Mouse (Mus musculus) heart, adult 2 months (tissue): ENCODE data around the gene Eea1. TPM values are rescaled to one million over a fixed set of nuclear protein-coding genes. Genes with fewer than 3 reads are reported as not detected.

Source experiments
- DNase-seq, 2 experiments: peaks; one replicate each; pipeline ENCODE4 v3.0.0; 2021
- H3K27ac ChIP-seq: fragments of 200-600 bp; 2 replicates; pipeline ENCODE4 v1.8.1; 2022
- H3K27me3 ChIP-seq: fragments of 200-500 bp; 2 replicates; pipeline ENCODE4 v1.6.1; 2012; ENCODE audit warnings: mild to moderate bottlenecking, low read length, inconsistent platforms, mixed read lengths; ENCODE audit not compliant: control insufficient read depth, insufficient read depth
- H3K36me3 ChIP-seq: fragments of 200-500 bp; 2 replicates; pipeline ENCODE4 v1.6.1; 2012; ENCODE audit warnings: low read length, inconsistent platforms; ENCODE audit not compliant: control insufficient read depth, insufficient read depth
- H3K4me1 ChIP-seq: fragments of 200-500 bp; 2 replicates; pipeline ENCODE4 v1.6.1; 2011; ENCODE audit warnings: low read length; ENCODE audit not compliant: control insufficient read depth, insufficient read depth
- H3K4me3 ChIP-seq: fragments of 200-600 bp; 2 replicates; pipeline ENCODE4 v1.8.1; 2022
- H3K79me2 ChIP-seq: fragments of 200-500 bp; replicated peaks from 2 replicates; pipeline ENCODE4 v1.6.1; 2012; ENCODE audit warnings: mild to moderate bottlenecking, inconsistent platforms, low read length, moderate library complexity, mixed read lengths; ENCODE audit not compliant: control insufficient read depth, insufficient read depth
- H3K9ac ChIP-seq: fragments of 200-500 bp; 2 replicates; pipeline ENCODE4 v1.6.1; 2012; ENCODE audit warnings: low read depth, mild to moderate bottlenecking, control low read depth, inconsistent platforms, low read length, mixed read lengths
- CTCF ChIP-seq: fragments of 200-600 bp; IDR thresholded peaks from 2 replicates; pipeline ENCODE4 v1.8.1; 2022; ENCODE audit warnings: antibody characterized with exemption, mild to moderate bottlenecking, moderate library complexity
- EP300 ChIP-seq: fragments of 200-500 bp; IDR thresholded peaks from 2 replicates; pipeline ENCODE4 v1.6.1; 2011; ENCODE audit warnings: low read depth, low read length, control low read depth; ENCODE audit not compliant: insufficient read depth
- POLR2A ChIP-seq: fragments of 200-500 bp; IDR thresholded peaks from 2 replicates; pipeline ENCODE4 v1.6.1; 2011; ENCODE audit warnings: mild to moderate bottlenecking, low read depth, low read length, control low read depth; ENCODE audit not compliant: insufficient read depth
- WGBS: fragments of 180-500 bp; shearing (Covaris S2); methylation state at CpG from one replicate; pipeline ENCODE4 v1.1.7; 2018; 5-methylcytosine and 5-hydroxymethylcytosine counted together
- intact Hi-C: fragments of 180-260 bp; cut with DNase I; formaldehyde crosslinking; loops from one replicate; pipeline ENCODE4 v1.15.1; 2025
- polyA plus RNA-seq: library from polyadenylated mRNA; depleted of rRNA; stranded (reverse); fragments of >200 nt; gene quantifications from 2 replicates; pipeline ENCODE4 v1.2.3, GENCODE M21; 2012
- total RNA-seq, 2 experiments: library from RNA; stranded (reverse); gene quantifications; 2 replicates each; pipeline ENCODE4 v1.2.3; 2021

The Eea1 gene
- total and polyA plus RNA-seq, 3 experiments = 3.1 to 30.9 (median 30.3) TPM

DNA sequence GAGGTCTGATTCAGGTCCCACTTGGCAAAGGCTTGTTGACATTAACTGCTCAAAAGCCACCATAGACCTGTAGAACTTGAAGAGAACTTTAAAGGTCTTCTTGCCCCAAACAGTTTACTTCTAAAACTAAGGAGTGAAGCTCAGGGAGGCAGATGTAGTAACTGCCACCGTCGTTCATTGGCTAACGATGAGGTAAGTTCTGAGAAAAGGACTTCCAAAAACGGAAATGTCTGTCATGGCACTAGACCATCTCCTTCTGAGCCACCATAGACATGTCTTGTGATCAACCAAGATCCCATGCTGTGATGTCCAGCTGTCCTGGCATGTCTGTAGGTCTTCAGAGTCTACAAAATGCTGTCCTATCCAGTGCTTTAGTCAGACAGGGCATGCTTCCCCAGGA is 139.4 kb downstream of the Eea1 start:
- Histone ChIP-seq H3K4me3 (no peak overlapping the region), H3K27me3 (no peaks in the 10 kb centered on the region), H3K9ac (no peak overlapping the region), H3K27ac (no peak overlapping the region), H3K36me3 (no peaks in the 10 kb centered on the region), H3K4me1 (no peaks in the 10 kb centered on the region), H3K79me2 (no peaks in the 10 kb centered on the region)
- 88% methylated on average over 4 of the region's 4 CpGs for WGBS
- TF ChIP-seq POLR2A = no peak
- TF ChIP-seq CTCF = no peak
- TF ChIP-seq EP300 = no peak
- intact Hi-C loops = no loop called here
- no peak for DNase-seq

DNA sequence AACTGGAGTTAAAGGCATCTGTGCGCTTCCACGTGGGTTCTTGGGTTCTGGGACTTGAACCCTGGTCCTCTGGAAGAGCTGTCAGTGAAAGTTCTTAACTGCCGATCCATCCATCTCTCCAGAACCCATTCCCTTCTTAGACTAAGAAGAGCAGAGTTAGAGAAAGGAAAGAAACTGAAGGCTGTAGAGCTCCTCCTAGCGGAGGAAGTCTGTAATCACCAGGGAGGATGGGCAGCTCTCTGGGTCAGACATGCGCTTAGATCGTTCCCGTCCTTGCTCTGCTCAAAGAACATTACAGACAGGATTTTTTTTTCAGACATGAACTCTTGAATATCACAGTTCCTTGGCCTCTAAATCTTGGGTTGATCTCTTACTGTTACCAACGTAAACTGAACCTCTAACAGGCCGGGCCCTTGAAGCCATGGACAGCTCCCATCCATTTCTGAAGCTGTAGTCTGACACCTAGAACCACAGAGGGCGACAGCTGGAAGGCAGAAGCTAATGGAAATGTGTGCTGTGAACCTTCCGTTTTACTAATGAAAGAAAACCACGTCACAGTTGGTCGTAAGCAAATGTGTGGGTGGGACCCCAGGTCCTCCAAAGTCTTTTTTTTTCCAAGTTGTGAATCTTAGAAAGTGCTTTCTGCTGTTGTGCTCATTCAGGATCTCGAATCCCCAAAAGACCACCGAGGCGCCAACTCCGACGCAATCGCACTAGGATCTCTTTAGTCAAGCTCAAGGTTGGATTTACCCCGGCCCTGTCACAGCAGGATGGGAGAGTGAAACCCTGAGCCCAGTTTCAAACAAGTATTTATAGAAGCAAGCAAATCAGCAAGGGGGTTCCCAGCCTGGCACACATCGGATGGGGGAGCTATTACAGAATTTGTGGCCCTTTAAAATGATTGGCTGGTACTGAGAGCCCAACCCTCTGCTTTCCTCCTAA is 140.3 kb downstream of the Eea1 start:
- Histone ChIP-seq H3K4me3 (no peak overlapping the region), H3K27ac (no peak overlapping the region), H3K79me2 (no peaks in the 10 kb centered on the region), H3K9ac (no peak overlapping the region), H3K27me3 (no peaks in the 10 kb centered on the region), H3K4me1 (no peaks in the 10 kb centered on the region), H3K36me3 (no peaks in the 10 kb centered on the region)
- intact Hi-C loops = no loop called here
- TF ChIP-seq EP300 (0 out of 2 replicates have a peak, but pooled peaks have one; percentile 9), CTCF (peak; percentile 85), POLR2A (no peak)
- no peak for DNase-seq
- WGBS = 54% methylated on average over 21 of the region's 21 CpGs

GRCm38 (mm10) chr10:96082203-96082602 is 141.8 kb downstream of the Eea1 start:
- H3K4me1 ChIP-seq = no peaks in the 10 kb centered on the region
- no peaks in the 10 kb centered on the region for H3K36me3 ChIP-seq
- intact Hi-C loops = no loop called here
- TF ChIP-seq EP300 = no peak
- TF ChIP-seq CTCF = no peak
- no peak for TF ChIP-seq POLR2A
- 27% methylated on average over 3 of the region's 3 CpGs for WGBS
- no peak overlapping the region for H3K27ac ChIP-seq
- no peak overlapping the region for H3K4me3 ChIP-seq
- no peaks in the 10 kb centered on the region for H3K27me3 ChIP-seq
- no peak for DNase-seq
- H3K79me2 ChIP-seq = no peaks in the 10 kb centered on the region
- H3K9ac ChIP-seq = no peak overlapping the region

- intact Hi-C loops = no loop called here
- no peaks in the 10 kb centered on the region for H3K27me3 ChIP-seq
- H3K27ac ChIP-seq = no peak overlapping the region
- no peaks in the 10 kb centered on the region for H3K4me1 ChIP-seq
- no peaks in the 10 kb centered on the region for H3K79me2 ChIP-seq
- H3K9ac ChIP-seq = no peak overlapping the region
- DNase-seq = no peak
- no peaks in the 10 kb centered on the region for H3K36me3 ChIP-seq
- TF ChIP-seq POLR2A = no peak
- TF ChIP-seq CTCF = no peak
- no peak for TF ChIP-seq EP300
- WGBS = 81% methylated on average over 1 of the region's 1 CpGs
- H3K4me3 ChIP-seq = no peak overlapping the region
Measured at GRCm38 (mm10) chr10:96089744-96090143, 149.3 kb downstream of the Eea1 start.

- intact Hi-C loops = no loop called here
- DNase-seq = no peak
- H3K27ac ChIP-seq = no peak overlapping the region
- H3K4me1 ChIP-seq = no peaks in the 10 kb centered on the region
- 87% methylated on average over 3 of the region's 3 CpGs for WGBS
- H3K4me3 ChIP-seq = no peak overlapping the region
- H3K36me3 ChIP-seq = no peaks in the 10 kb centered on the region
- no peaks in the 10 kb centered on the region for H3K79me2 ChIP-seq
- H3K27me3 ChIP-seq = no peaks in the 10 kb centered on the region
- no peak for TF ChIP-seq POLR2A
- no peak for TF ChIP-seq EP300
- TF ChIP-seq CTCF = no peak
- no peak overlapping the region for H3K9ac ChIP-seq
Measured at GRCm38 (mm10) chr10:96090388-96090787, 149.9 kb downstream of the Eea1 start.

- no peaks in the 10 kb centered on the region for H3K4me1 ChIP-seq
- intact Hi-C loops = no loop called here
- H3K27me3 ChIP-seq = no peaks in the 10 kb centered on the region
- no peak overlapping the region for H3K27ac ChIP-seq
- no peak for DNase-seq
- H3K79me2 ChIP-seq = no peaks in the 10 kb centered on the region
- WGBS = 9% methylated on average over 2 of the region's 2 CpGs
- no peaks in the 10 kb centered on the region for H3K36me3 ChIP-seq
- no peak overlapping the region for H3K9ac ChIP-seq
- H3K4me3 ChIP-seq = no peak overlapping the region
- TF ChIP-seq CTCF (no peak), POLR2A (no peak)
Measured at GRCm38 (mm10) chr10:96093890-96094531, 153.6 kb downstream of the Eea1 start.
